Comparison of ENCODE assay signal across 17 mouse cellular contexts in the genomic region with DNA sequence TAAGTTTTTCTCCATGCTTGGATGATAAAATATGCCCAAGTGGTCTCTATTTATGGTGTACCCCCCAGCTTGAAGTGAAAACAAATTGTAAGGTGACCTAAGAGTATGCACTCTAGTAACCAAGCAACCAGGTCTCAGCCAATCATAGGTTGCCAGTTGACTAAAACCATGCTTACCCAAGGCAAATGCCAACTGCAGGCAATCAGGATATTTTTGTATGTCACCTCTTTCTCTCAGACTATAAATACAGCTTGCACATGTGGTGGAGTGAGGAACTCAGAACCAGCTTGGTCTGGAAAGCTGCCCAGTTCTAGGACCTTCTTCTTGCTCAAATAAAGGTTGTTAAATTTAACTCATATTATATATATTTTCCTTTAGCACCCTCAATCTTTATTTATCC.
DNase-seq lines count a peak whose midpoint lies in the region; ATAC-seq lines count a peak whose summit lies in the region.
"Had no signal": no experiment of that assay in that cellular context is flagged by ENCODE, and none has a peak within 500 bp of the region (broad histone marks: within the 10 kb centered on the region; RNA-seq: fewer than 3 reads in every experiment).

No protein-coding gene starts in this region.

- no peak overlapping the region for H3K9ac ChIP-seq in heart, embryonic 12.5 days
- H3K9ac ChIP-seq in embryonic facial prominence, embryonic 15.5 days, result no peak overlapping the region
- H3K9ac ChIP-seq in heart, embryonic 15.5 days, result no peak overlapping the region
- H3K9ac ChIP-seq: embryonic facial prominence, embryonic 13.5 days; hindbrain, embryonic 13.5 days; intestine, embryonic 15.5 days; liver, embryonic 15.5 days; neural tube, embryonic 15.5 days had no signal

- H3K27ac ChIP-seq in heart, embryonic 12.5 days (ENCODE audit: poor library complexity, severe bottlenecking), result no peak overlapping the region
- H3K27ac ChIP-seq in embryonic facial prominence, embryonic 15.5 days (replicated peaks), result no peak overlapping the region
- H3K27ac ChIP-seq in heart, embryonic 15.5 days, result peak overlapping the region; percentile 61
- H3K27ac ChIP-seq: embryonic facial prominence, embryonic 13.5 days; hindbrain, embryonic 13.5 days; intestine, embryonic 15.5 days; liver, embryonic 15.5 days; neural tube, embryonic 15.5 days had no signal

- no peak overlapping the region for H3K4me3 ChIP-seq in heart, embryonic 12.5 days
- no peak overlapping the region for H3K4me3 ChIP-seq in embryonic facial prominence, embryonic 15.5 days (replicated peaks)
- no peak overlapping the region for H3K4me3 ChIP-seq in heart, embryonic 15.5 days
- H3K4me3 ChIP-seq: embryonic facial prominence, embryonic 13.5 days; hindbrain, embryonic 13.5 days; intestine, embryonic 15.5 days; liver, embryonic 15.5 days; neural tube, embryonic 15.5 days had no signal

- peak; percentile 47 to 62 for DNase-seq in heart, adult 18-20 months
- peak; percentile 33 to 40 for DNase-seq in right cerebral cortex, postnatal 10 days (ENCODE audit: low spot score in 2 of 2)
- no peak for DNase-seq in lung, postnatal 4 days
- DNase-seq in cerebellum, adult 9-11 months, result no peak
- DNase-seq: cerebellum, adult 11-12 months; kidney, postnatal 10 days; lung, postnatal 10 days; retina, postnatal 1 day had no signal

- no peaks in the 10 kb centered on the region for H3K36me3 ChIP-seq in heart, embryonic 12.5 days
- H3K36me3 ChIP-seq in embryonic facial prominence, embryonic 15.5 days, result no peaks in the 10 kb centered on the region
- H3K36me3 ChIP-seq in heart, embryonic 15.5 days, result no peaks in the 10 kb centered on the region
- H3K36me3 ChIP-seq: embryonic facial prominence, embryonic 13.5 days; G1E; hindbrain, embryonic 13.5 days; intestine, embryonic 15.5 days; liver, embryonic 15.5 days; neural tube, embryonic 15.5 days had no signal

- H3K4me1 ChIP-seq in heart, embryonic 12.5 days (replicated peaks), result peaks cover 7% of the 10 kb centered on the region; the same call in 1 of the 2 replicates
- H3K4me1 ChIP-seq in embryonic facial prominence, embryonic 15.5 days, result no peaks in the 10 kb centered on the region
- peaks cover 13% of the 10 kb centered on the region for H3K4me1 ChIP-seq in heart, embryonic 15.5 days (replicated peaks)
- H3K4me1 ChIP-seq: hindbrain, embryonic 13.5 days; intestine, embryonic 15.5 days; liver, embryonic 15.5 days; neural tube, embryonic 15.5 days had no signal

- no peak for ATAC-seq in heart, embryonic 12.5 days (ENCODE audit: insufficient number of reproducible peaks, low FRiP score)
- ATAC-seq in embryonic facial prominence, embryonic 15.5 days (ENCODE audit: insufficient number of reproducible peaks, low FRiP score, low TSS enrichment, low read depth), result peak; percentile 51
- ATAC-seq in heart, embryonic 15.5 days (replicated peaks; ENCODE audit: insufficient number of reproducible peaks, insufficient read depth, low FRiP score, low read depth), result peak; percentile 73; the same call in 1 of the 2 replicates
- ATAC-seq: intestine, embryonic 15.5 days had no signal

- no peaks in the 10 kb centered on the region for H3K27me3 ChIP-seq in heart, embryonic 12.5 days (replicated peaks)
- no peaks in the 10 kb centered on the region for H3K27me3 ChIP-seq in embryonic facial prominence, embryonic 15.5 days
- no peaks in the 10 kb centered on the region for H3K27me3 ChIP-seq in heart, embryonic 15.5 days
- H3K27me3 ChIP-seq: embryonic facial prominence, embryonic 13.5 days; hindbrain, embryonic 13.5 days; intestine, embryonic 15.5 days; liver, embryonic 15.5 days; neural tube, embryonic 15.5 days had no signal

- no peaks in the 10 kb centered on the region for H3K9me3 ChIP-seq in heart, embryonic 12.5 days (replicated peaks)
- H3K9me3 ChIP-seq in embryonic facial prominence, embryonic 15.5 days (replicated peaks), result no peaks in the 10 kb centered on the region
- H3K9me3 ChIP-seq in heart, embryonic 15.5 days (replicated peaks), result no peaks in the 10 kb centered on the region
- H3K9me3 ChIP-seq: embryonic facial prominence, embryonic 13.5 days; G1E; hindbrain, embryonic 13.5 days; intestine, embryonic 15.5 days; liver, embryonic 15.5 days; neural tube, embryonic 15.5 days had no signal

- no peak overlapping the region for H3K4me2 ChIP-seq in heart, embryonic 12.5 days
- no peak overlapping the region for H3K4me2 ChIP-seq in embryonic facial prominence, embryonic 15.5 days (replicated peaks)
- no peak overlapping the region for H3K4me2 ChIP-seq in heart, embryonic 15.5 days
- H3K4me2 ChIP-seq: embryonic facial prominence, embryonic 13.5 days; hindbrain, embryonic 13.5 days; intestine, embryonic 15.5 days; liver, embryonic 15.5 days; neural tube, embryonic 15.5 days had no signal

Comparison
In these comparisons a context has a peak if more than half of its experiments do, and no peak if none do; other contexts are left out.
1. DNase-seq: peak in heart, adult 18-20 months (2 of 2) and right cerebral cortex, postnatal 10 days (2 of 2); none in lung, postnatal 4 days (0 of 2) and cerebellum, adult 9-11 months (single experiment).